Mouse (Mus musculus) Patski (cell line): ENCODE measurements around the gene Gcm1. TPM values are rescaled to one million over a fixed set of nuclear protein-coding genes. Genes with fewer than 3 reads are reported as not detected.
A peak's percentile ranks its signal among the peaks of the same experiment; 100 is the strongest.

Experiments
- ATAC-seq: fragments of 100-300 bp; one replicate; pipeline ENCODE4 v1.8.0; 2021
- CTCF ChIA-PET: fragments of 350-600 bp; sonication (Branson Sonifier 250); formaldehyde crosslinking; loops from one replicate; lab custom pipeline; 2022; ENCODE audit warnings: inconsistent platforms; lab: Charles Lee
- POLR2A ChIA-PET: fragments of 350-600 bp; sonication (Branson Sonifier 250); formaldehyde crosslinking; loops from one replicate; lab custom pipeline; 2022; ENCODE audit warnings: antibody characterized with exemption, inconsistent platforms; lab: Charles Lee
- DNase-seq: peaks from one replicate; pipeline ENCODE4 v3.0.0-alpha.2; 2011; ENCODE audit warnings: low read depth, low spot score
- H3K27me3 ChIP-seq: fragments of 371-371 bp; one replicate; pipeline ENCODE4 v1.5.1; 2021
- CTCF ChIP-seq: fragments of 100-300 bp; IDR thresholded peaks from one replicate; pipeline ENCODE4 v1.5.1; 2021
- in situ Hi-C: fragments of 300-500 bp; cut with MboI; formaldehyde crosslinking; loops from 3 replicates; pipeline ENCODE4 v1.11.1; 2018; ENCODE audit warnings: low pct_unique_long_range_greater_than_20kb, mixed read lengths
- polyA plus RNA-seq: library from polyadenylated mRNA; unstranded; gene quantifications from one replicate; pipeline ENCODE4 v1.2.3, GENCODE M21; 2021

The Gcm1 gene
- 0.17 TPM for polyA plus RNA-seq

- TF ChIP-seq CTCF: no peak
- ATAC-seq: no peak
- CTCF ChIA-PET: no interaction called here
- no peak for DNase-seq
- H3K27me3 ChIP-seq: no peaks in the 10 kb centered on the region
- POLR2A ChIA-PET: no interaction called here
- in situ Hi-C loops: no loop called here
Measured at GRCm38 (mm10) chr9:78051677-78052076, at the start of gene Gcm1. Gcm1 (plus strand) TSS chr9:78051924.

DNA sequence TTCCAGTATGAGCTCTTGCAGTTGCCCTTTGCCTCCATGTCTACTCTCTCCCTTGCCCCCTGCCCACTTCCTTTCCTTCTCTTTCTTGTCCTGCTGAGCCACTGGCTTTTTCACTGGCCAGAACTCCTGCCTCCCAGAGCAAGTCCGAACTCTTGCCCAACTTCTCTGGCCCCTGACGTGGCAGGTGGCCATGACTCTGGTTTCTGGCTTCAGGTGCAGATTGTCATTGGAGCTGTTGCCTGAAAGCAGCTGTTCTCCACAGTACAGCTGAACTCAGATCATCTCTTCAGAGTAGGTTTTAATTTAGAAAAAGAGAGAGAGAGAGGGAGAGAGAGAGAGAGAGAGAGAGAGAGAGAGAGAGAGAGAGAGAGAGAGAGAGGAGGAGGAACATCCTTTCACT lies 48.4 kb upstream of the Gcm1 start:
- no peaks in the 10 kb centered on the region for H3K27me3 ChIP-seq
- in situ Hi-C loops: no loop called here
- POLR2A ChIA-PET: no interaction called here
- ATAC-seq (no peak), DNase-seq (no peak)
- TF ChIP-seq CTCF: no peak
- CTCF ChIA-PET: no interaction called here

DNA sequence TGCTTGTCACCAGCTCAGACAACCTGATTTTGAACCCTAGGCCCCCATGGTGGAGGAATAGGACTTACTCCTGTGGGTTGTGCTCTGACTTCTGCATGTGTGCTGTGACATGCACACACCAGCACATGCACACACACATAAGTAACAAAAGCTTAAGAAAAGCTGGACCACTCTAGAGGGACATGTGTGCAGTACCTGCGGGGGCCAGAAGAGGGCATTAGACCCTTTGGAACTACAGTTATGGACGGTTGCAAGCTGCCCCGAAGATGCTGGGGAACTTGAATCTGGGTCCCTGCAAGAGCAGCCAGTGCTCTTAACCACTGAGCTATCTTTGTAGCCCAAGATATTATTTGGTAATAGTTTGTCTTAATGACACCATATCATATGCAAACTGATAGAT lies 46.2 kb upstream of the Gcm1 start:
- in situ Hi-C loops: no loop called here
- no peak for ATAC-seq
- DNase-seq: no peak
- H3K27me3 ChIP-seq: no peaks in the 10 kb centered on the region
- POLR2A ChIA-PET: interaction anchor here (0.6 to 1.0 kb wide), 2 partner anchors 82 to 203 kb away, joined by 3 to 5 read pairs; no protein-coding TSS in a partner anchor
- CTCF ChIA-PET: interaction anchor here (1.2 to 2.8 kb wide), 3 partner anchors 11 to 58 kb away, joined by 3 to 17 read pairs (median 3); no protein-coding TSS in a partner anchor
- peak; percentile 70 for TF ChIP-seq CTCF

- ATAC-seq (peak; percentile 76), DNase-seq (no peak)
- ChIA-PET POLR2A (interaction anchor here (1.0 kb wide), 1 partner anchor 204 kb away, joined by 5 read pairs; no protein-coding TSS in a partner anchor), CTCF (interaction anchor here (0.9 to 2.8 kb wide), 6 partner anchors 8 to 95 kb away, joined by 3 to 17 read pairs (median 3); no protein-coding TSS in a partner anchor)
- in situ Hi-C loops: no loop called here
- H3K27me3 ChIP-seq: no peaks in the 10 kb centered on the region
- TF ChIP-seq CTCF: peak; percentile 81
Measured at GRCm38 (mm10) chr9:78006209-78007001, 45.3 kb upstream of the Gcm1 start.

GRCm38 (mm10) chr9:78009382-78009781 lies 42.3 kb upstream of the Gcm1 start:
- in situ Hi-C loops: no loop called here
- ChIA-PET POLR2A (interaction anchor here (0.6 kb wide), 2 partner anchors 11 to 161 kb away, joined by 3 read pairs; no protein-coding TSS in a partner anchor), CTCF (interaction anchor here (0.8 to 1.6 kb wide), 3 partner anchors 10 to 203 kb away, joined by 3 to 5 read pairs (median 4); no protein-coding TSS in a partner anchor)
- TF ChIP-seq CTCF: no peak
- DNase-seq (no peak), ATAC-seq (no peak)
- no peaks in the 10 kb centered on the region for H3K27me3 ChIP-seq

GRCm38 (mm10) chr9:78010187-78010586 lies 41.5 kb upstream of the Gcm1 start:
- in situ Hi-C loops: loop anchor here (5.0 kb wide), 1 partner anchor 198 kb away; no protein-coding TSS in a partner anchor
- ChIA-PET POLR2A (no interaction called here), CTCF (interaction anchor here (0.8 to 1.6 kb wide), 5 partner anchors 11 to 204 kb away, joined by 3 to 5 read pairs (median 3); no protein-coding TSS in a partner anchor)
- TF ChIP-seq CTCF: no peak
- ATAC-seq (no peak), DNase-seq (no peak)
- no peaks in the 10 kb centered on the region for H3K27me3 ChIP-seq

DNA sequence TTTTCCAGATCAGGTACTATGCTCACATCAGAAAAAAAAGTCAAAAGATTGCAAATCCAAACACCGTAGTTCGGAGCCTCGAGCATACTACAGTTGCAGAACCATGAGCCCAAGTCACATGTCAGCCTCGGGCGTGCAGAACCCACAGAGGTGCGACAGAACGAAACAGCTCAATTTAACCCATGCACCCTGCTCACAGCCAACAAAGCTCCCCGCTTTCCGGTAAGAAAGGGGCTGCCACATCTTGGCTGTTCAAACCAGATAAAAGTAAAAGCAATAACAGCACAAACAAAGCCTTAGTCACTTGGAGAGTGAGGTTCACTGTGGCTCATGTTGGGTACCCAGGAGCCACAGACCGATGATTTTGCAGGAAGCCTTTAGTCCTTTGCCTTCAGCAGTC lies 41.0 kb upstream of the Gcm1 start:
- CTCF ChIA-PET: interaction anchor here (1.4 to 1.5 kb wide), 2 partner anchors 11 to 52 kb away, joined by 3 read pairs; no protein-coding TSS in a partner anchor
- in situ Hi-C loops: loop anchor here (5.0 kb wide), 1 partner anchor 198 kb away; no protein-coding TSS in a partner anchor
- no peak for ATAC-seq
- H3K27me3 ChIP-seq: no peaks in the 10 kb centered on the region
- no peak for DNase-seq
- POLR2A ChIA-PET: no interaction called here
- no peak for TF ChIP-seq CTCF

DNA sequence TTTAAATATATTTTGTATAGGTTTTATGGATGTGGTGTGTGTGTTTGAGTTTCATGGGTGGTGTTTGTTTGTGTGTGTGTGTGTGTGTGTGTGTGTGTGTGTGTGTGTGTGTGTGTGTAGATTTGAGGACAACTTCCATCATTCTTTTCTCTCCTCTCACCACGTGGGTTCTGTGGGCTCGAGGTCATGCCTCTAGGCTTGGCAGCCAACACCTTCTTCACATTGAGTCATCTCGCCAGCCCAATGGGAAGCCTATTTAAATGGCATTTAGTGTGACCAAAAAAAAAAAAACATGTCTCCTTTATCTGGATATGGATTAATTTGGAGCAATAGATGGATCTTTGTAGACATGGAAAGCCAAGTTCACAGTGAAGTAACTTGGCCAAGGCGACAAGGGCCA lies 39.7 kb upstream of the Gcm1 start:
- ATAC-seq (no peak), DNase-seq (no peak)
- TF ChIP-seq CTCF: no peak
- ChIA-PET POLR2A (no interaction called here), CTCF (interaction anchor here (0.9 kb wide), 1 partner anchor 14 kb away, joined by 3 read pairs; no protein-coding TSS in a partner anchor)
- no peaks in the 10 kb centered on the region for H3K27me3 ChIP-seq
- in situ Hi-C loops: loop anchor here (5.0 kb wide), 1 partner anchor 200 kb away; no protein-coding TSS in a partner anchor

DNA sequence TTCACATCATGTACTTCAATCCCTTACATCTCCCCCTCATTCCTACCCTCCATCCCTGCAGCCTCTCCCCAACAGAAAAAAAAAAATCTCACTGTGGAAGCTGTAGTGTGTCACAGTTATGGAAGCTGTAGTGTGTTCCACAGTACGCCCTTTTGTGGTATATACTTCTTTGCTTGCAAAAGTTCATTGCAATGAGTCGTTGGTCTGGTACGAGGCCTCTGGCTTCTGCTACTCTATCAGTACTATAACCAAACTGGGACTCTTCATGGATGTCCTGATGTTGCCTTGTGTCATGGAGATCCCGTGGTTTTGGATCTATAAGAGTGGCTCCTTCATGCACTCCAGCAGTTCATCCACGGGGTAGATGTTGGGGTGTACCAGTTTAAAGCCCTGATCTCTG lies 39.0 kb upstream of the Gcm1 start:
- POLR2A ChIA-PET: no interaction called here

DNA sequence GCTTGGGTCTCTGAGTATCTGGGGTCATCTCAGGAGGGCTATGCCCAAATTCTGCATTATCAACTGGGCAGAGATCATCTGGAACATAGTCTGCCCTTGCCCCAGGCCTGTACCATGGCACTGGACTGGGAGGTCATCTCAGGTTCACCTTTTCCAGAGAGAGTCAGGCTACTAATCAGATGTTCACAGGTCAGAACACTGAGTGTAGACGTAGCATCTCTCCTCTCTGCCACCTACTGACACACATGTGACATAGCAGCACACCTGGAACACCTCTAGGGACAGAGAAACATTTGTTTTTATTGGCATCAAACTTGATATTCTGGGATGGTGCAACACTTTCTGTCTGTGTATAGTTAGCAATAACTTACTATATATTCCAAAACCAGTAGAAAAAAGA lies 37.9 kb upstream of the Gcm1 start:
- ChIA-PET POLR2A (no interaction called here), CTCF (interaction anchor here (1.9 to 4.8 kb wide), 2 partner anchors 8 to 232 kb away, joined by 5 to 17 read pairs; no protein-coding TSS in a partner anchor)
- ATAC-seq (no peak), DNase-seq (no peak)
- in situ Hi-C loops: loop anchor here (5.0 kb wide), 1 partner anchor 202 kb away; no protein-coding TSS in a partner anchor
- peak; percentile 52 for TF ChIP-seq CTCF
- H3K27me3 ChIP-seq: no peaks in the 10 kb centered on the region

More for the DNA sequence above, 39.0 kb upstream of the Gcm1 start:
- in situ Hi-C loops: loop anchor here (5.0 kb wide), 1 partner anchor 200 kb away; no protein-coding TSS in a partner anchor
- ATAC-seq (peak; percentile 35), DNase-seq (no peak)
- TF ChIP-seq CTCF: no peak
- no peaks in the 10 kb centered on the region for H3K27me3 ChIP-seq
- CTCF ChIA-PET: no interaction called here
